In genomic region chr11:63119791-63120190, GRCm38 (mm10) we compare ENCODE assay signal across 29 mouse cellular contexts. TPM values are rescaled to one million over a fixed set of nuclear protein-coding genes. Genes with fewer than 3 reads are reported as not detected.
DNase-seq lines count a peak whose midpoint lies in the region; ATAC-seq lines count a peak whose summit lies in the region.
"Had no signal": no experiment of that assay in that cellular context is flagged by ENCODE, and none has a peak within 500 bp of the region (broad histone marks: within the 10 kb centered on the region; RNA-seq: fewer than 3 reads in every experiment).

No protein-coding gene starts in this region.

- H3K4me2 ChIP-seq in heart, embryonic 13.5 days, result peak overlapping the region; percentile 24; the same call in 1 of the 2 replicates
- H3K4me2 ChIP-seq in midbrain, embryonic 13.5 days (replicated peaks), result no peak overlapping the region
- H3K4me2 ChIP-seq in midbrain, embryonic 15.5 days, result no peak overlapping the region
- H3K4me2 ChIP-seq: embryonic facial prominence, embryonic 15.5 days; hindbrain, embryonic 12.5 days; limb, embryonic 15.5 days; liver, embryonic 15.5 days; lung, embryonic 15.5 days had no signal

- H3K4me1 ChIP-seq in heart, embryonic 10.5 days, result peaks cover 43% of the 10 kb centered on the region
- peaks cover 59% of the 10 kb centered on the region for H3K4me1 ChIP-seq in heart, embryonic 13.5 days
- no peaks in the 10 kb centered on the region for H3K4me1 ChIP-seq in midbrain, embryonic 13.5 days (replicated peaks)
- no peaks in the 10 kb centered on the region for H3K4me1 ChIP-seq in midbrain, embryonic 15.5 days
- H3K4me1 ChIP-seq: liver, embryonic 15.5 days had no signal

- ATAC-seq in heart, embryonic 13.5 days (ENCODE audit: extremely low read depth, insufficient number of reproducible peaks, low FRiP score, low TSS enrichment), result no peak
- ATAC-seq in midbrain, embryonic 13.5 days, result no peak
- no peak for ATAC-seq in midbrain, embryonic 15.5 days (replicated peaks)
- ATAC-seq: forebrain, embryonic 14.5 days had no signal

- H3K27me3 ChIP-seq in heart, embryonic 10.5 days (ENCODE audit: insufficient read depth, poor library complexity, severe bottlenecking), result no peaks in the 10 kb centered on the region
- H3K27me3 ChIP-seq in heart, embryonic 13.5 days (replicated peaks), result no peaks in the 10 kb centered on the region
- H3K27me3 ChIP-seq in midbrain, embryonic 13.5 days, result no peaks in the 10 kb centered on the region
- H3K27me3 ChIP-seq in midbrain, embryonic 15.5 days (replicated peaks), result no peaks in the 10 kb centered on the region
- H3K27me3 ChIP-seq: embryonic facial prominence, embryonic 15.5 days; hindbrain, embryonic 12.5 days; limb, embryonic 15.5 days; liver, embryonic 15.5 days; lung, embryonic 15.5 days had no signal

- H3K4me3 ChIP-seq in heart, embryonic 10.5 days, result no peak overlapping the region
- no peak overlapping the region for H3K4me3 ChIP-seq in heart, embryonic 13.5 days
- H3K4me3 ChIP-seq in midbrain, embryonic 13.5 days (replicated peaks), result no peak overlapping the region
- H3K4me3 ChIP-seq in midbrain, embryonic 15.5 days, result no peak overlapping the region
- H3K4me3 ChIP-seq: embryonic facial prominence, embryonic 15.5 days; hindbrain, embryonic 12.5 days; left cerebral cortex, adult 2 months; limb, embryonic 15.5 days; liver, embryonic 15.5 days; lung, embryonic 15.5 days; midbrain, embryonic 10.5 days had no signal

- no peak overlapping the region for H3K9ac ChIP-seq in heart, embryonic 13.5 days
- H3K9ac ChIP-seq in midbrain, embryonic 13.5 days (replicated peaks), result no peak overlapping the region
- no peak overlapping the region for H3K9ac ChIP-seq in midbrain, embryonic 15.5 days
- H3K9ac ChIP-seq: embryonic facial prominence, embryonic 15.5 days; hindbrain, embryonic 12.5 days; limb, embryonic 15.5 days; liver, embryonic 15.5 days; lung, embryonic 15.5 days had no signal

- no peaks in the 10 kb centered on the region for H3K36me3 ChIP-seq in heart, embryonic 10.5 days
- no peaks in the 10 kb centered on the region for H3K36me3 ChIP-seq in heart, embryonic 13.5 days
- no peaks in the 10 kb centered on the region for H3K36me3 ChIP-seq in midbrain, embryonic 13.5 days
- H3K36me3 ChIP-seq in midbrain, embryonic 15.5 days (replicated peaks), result no peaks in the 10 kb centered on the region
- H3K36me3 ChIP-seq: embryonic facial prominence, embryonic 15.5 days; hindbrain, embryonic 12.5 days; limb, embryonic 15.5 days; liver, embryonic 15.5 days; lung, embryonic 15.5 days; midbrain, embryonic 10.5 days had no signal

- 31% methylated on average over 7 of the region's 7 CpGs for WGBS in heart, embryonic 10.5 days
- 17% methylated on average over 7 of the region's 7 CpGs for WGBS in heart, embryonic 13.5 days
- WGBS in midbrain, embryonic 13.5 days, result 92% methylated on average over 7 of the region's 7 CpGs
- 97% methylated on average over 7 of the region's 7 CpGs for WGBS in midbrain, embryonic 15.5 days

- DNase-seq in heart, embryonic 10.5 days (ENCODE audit: low spot score), result peak; percentile 91
- no peak for DNase-seq in heart, postnatal 14 days
- peak; percentile 29 for DNase-seq in MN1 (ENCODE audit: low spot score)
- DNase-seq in heart, postnatal 4 days, result peak; percentile 29
- DNase-seq: adrenal gland, postnatal 25 days; cerebellum, adult 8-10 months; kidney, adult 11 months; left cerebral cortex, postnatal 4 days; lung, postnatal 4 days; thymus, adult 2 months; thymus, postnatal 4 days had no signal

- intact Hi-C loops in heart, postnatal 14 days (cut with DNase I), result no loop called here

- H3K27ac ChIP-seq in heart, embryonic 10.5 days, result peak overlapping the region; percentile 75
- H3K27ac ChIP-seq in heart, embryonic 13.5 days (replicated peaks), result peak overlapping the region; percentile 75
- no peak overlapping the region for H3K27ac ChIP-seq in midbrain, embryonic 13.5 days
- H3K27ac ChIP-seq in midbrain, embryonic 15.5 days, result no peak overlapping the region
- H3K27ac ChIP-seq: embryonic facial prominence, embryonic 15.5 days; hindbrain, embryonic 12.5 days; kidney, postnatal 0 days; left cerebral cortex, adult 2 months; limb, embryonic 15.5 days; liver, embryonic 15.5 days; lung, embryonic 15.5 days; midbrain, embryonic 10.5 days; stomach, postnatal 0 days had no signal

- no peaks in the 10 kb centered on the region for H3K9me3 ChIP-seq in heart, embryonic 10.5 days
- no peaks in the 10 kb centered on the region for H3K9me3 ChIP-seq in heart, embryonic 13.5 days
- no peaks in the 10 kb centered on the region for H3K9me3 ChIP-seq in midbrain, embryonic 13.5 days
- H3K9me3 ChIP-seq in midbrain, embryonic 15.5 days, result no peaks in the 10 kb centered on the region
- H3K9me3 ChIP-seq: embryonic facial prominence, embryonic 15.5 days; hindbrain, embryonic 12.5 days; limb, embryonic 15.5 days; liver, embryonic 15.5 days; lung, embryonic 15.5 days; midbrain, embryonic 10.5 days had no signal

RNA-seq across cellular contexts. Expression of gene Pmp22, which starts 9.0 kb away (rescaled TPM):
- polyA plus RNA-seq in heart, embryonic 10.5 days (2016; fragmentation: Nextera tagmentation; extraction: Ambion mirVana), result 98.2 and 147 TPM in 2 replicates
- 10 to 100 TPM; 69.8 to 80.5 TPM for total RNA-seq in heart, postnatal 14 days (2021)
- polyA plus RNA-seq in heart, embryonic 13.5 days (2015; fragmentation: Nextera tagmentation; extraction: Ambion mirVana), result 74.1 and 78.4 TPM in 2 replicates
- total RNA-seq in heart, postnatal 4 days (2021), result 10 to 100 TPM; 90.1 to 91.4 TPM
- 17.1 and 19.0 TPM in 2 replicates for polyA plus RNA-seq in midbrain, embryonic 13.5 days (2015; fragmentation: Nextera tagmentation; extraction: Ambion mirVana)
- polyA plus RNA-seq in midbrain, embryonic 15.5 days (2015; fragmentation: Nextera tagmentation; extraction: Ambion mirVana), result 24.3 and 33.7 TPM in 2 replicates
- total RNA-seq: neutrophil, adult 5-6 weeks had no signal

RNA-seq across cellular contexts. Expression of gene Tekt3, which starts 58.3 kb away (rescaled TPM):
- not detected in 2 replicates for polyA plus RNA-seq in heart, embryonic 10.5 days (2016; fragmentation: Nextera tagmentation; extraction: Ambion mirVana)
- not detected for total RNA-seq in heart, postnatal 14 days (2021)
- not detected in 2 replicates for polyA plus RNA-seq in heart, embryonic 13.5 days (2015; fragmentation: Nextera tagmentation; extraction: Ambion mirVana)
- total RNA-seq in heart, postnatal 4 days (2021), result not detected
- not detected in 2 replicates for polyA plus RNA-seq in midbrain, embryonic 13.5 days (2015; fragmentation: Nextera tagmentation; extraction: Ambion mirVana)
- polyA plus RNA-seq in midbrain, embryonic 15.5 days (2015; fragmentation: Nextera tagmentation; extraction: Ambion mirVana), result not detected in 2 replicates
- total RNA-seq: left cerebral cortex, adult 2 months; neutrophil, adult 5-6 weeks had no signal
- polyA plus RNA-seq: brain, embryonic 14.5 days; forebrain, embryonic 14.5 days; frontal cortex, adult 2 months; hindbrain, embryonic 12.5 days; kidney, postnatal 0 days; large intestine, adult 2 months; liver, embryonic 15.5 days; midbrain, embryonic 10.5 days; small intestine, adult 2 months; stomach, postnatal 0 days had no signal

Comparison
In these comparisons a context has a peak if more than half of its experiments do, and no peak if none do; other contexts are left out.
1. DNase-seq: peak in heart, embryonic 10.5 days (single experiment), MN1 (single experiment) and heart, postnatal 4 days (single experiment); none in heart, postnatal 14 days (0 of 2).
2. H3K27ac ChIP-seq: peak in heart, embryonic 10.5 days (single experiment) and heart, embryonic 13.5 days (single experiment); none in midbrain, embryonic 13.5 days (single experiment) and midbrain, embryonic 15.5 days (single experiment).